Mouse (Mus musculus): ENCODE measurements at regions not wholly inside any gene's neighbourhood (a gene's known extent, or its start where the extent isn't known, plus 50 kb on each side); places are given as distances from the start of the nearest gene placed in this dataset.

- TF ChIP-seq POLR2A (IDR thresholded peaks at IDR 0.05; ENCODE audit: control insufficient read depth, low read depth, low read length): no peak
- no peak for TF ChIP-seq CTCF (IDR thresholded peaks at IDR 0.05; ENCODE audit: control insufficient read depth, insufficient read depth, insufficient replicate concordance, low read depth, low read length)
These were observed 171.8 kb upstream of the Rapgef5 start for GRCm38 (mm10) chr12:117344266-117345087.
